In the genomic region with DNA sequence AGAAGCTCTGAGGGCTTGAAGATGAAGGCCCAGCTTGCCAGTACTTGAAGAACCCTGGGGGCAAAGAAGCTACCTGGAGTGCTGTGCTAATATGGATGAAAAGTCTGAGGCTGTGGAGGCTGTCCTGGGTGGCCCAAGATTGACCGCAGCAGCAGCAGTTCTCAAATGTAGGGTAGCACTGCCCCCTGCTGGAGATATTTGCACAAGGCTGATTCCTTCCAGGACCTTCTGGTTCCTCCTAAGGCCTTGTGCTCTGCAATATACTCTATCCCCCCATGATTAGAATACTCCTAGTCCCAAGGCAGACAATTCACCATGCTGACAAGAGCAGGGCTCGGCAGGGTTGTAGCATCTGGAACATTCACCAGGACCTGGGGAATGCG, we compare ENCODE assay signal across 8 mouse cellular contexts.
DNase-seq lines count a peak whose midpoint lies in the region; ATAC-seq lines count a peak whose summit lies in the region.

No protein-coding gene starts in this region.

- no peak overlapping the region for H3K9ac ChIP-seq in forebrain, embryonic 15.5 days (replicated peaks)
- H3K9ac ChIP-seq in lung, embryonic 15.5 days = no peak overlapping the region

- DNase-seq in ES-CJ7 (ENCODE audit: low read depth, low spot score) = peak; percentile 77
- peak; percentile 91 to 93 for DNase-seq in heart, postnatal 36 days
- peak; percentile 72 to 93 for DNase-seq in layer of hippocampus, adult 18-20 months (ENCODE audit: low spot score in 2 of 2)
- peak; percentile 87 for DNase-seq in ovary, postnatal 10 days (ENCODE audit: low spot score)
- peak; percentile 43 to 85 for DNase-seq in thymus, postnatal 10 days (ENCODE audit: low spot score in 2 of 2)

- peak; percentile 53 for ATAC-seq in cerebellum, adult (ENCODE audit: insufficient number of reproducible peaks, low FRiP score, low TSS enrichment)
- peak; percentile 70 for ATAC-seq in forebrain, embryonic 15.5 days (replicated peaks)
- ATAC-seq in lung, embryonic 15.5 days (ENCODE audit: borderline replicate concordance, extremely low read depth, low FRiP score, low TSS enrichment) = peak; percentile 47; the same call in 1 of the 2 replicates

- WGBS in forebrain, embryonic 15.5 days = 32% methylated on average over 3 of the region's 3 CpGs
- WGBS in lung, embryonic 15.5 days = 34% methylated on average over 3 of the region's 3 CpGs

- no peak overlapping the region for H3K27ac ChIP-seq in forebrain, embryonic 15.5 days (replicated peaks)
- H3K27ac ChIP-seq in lung, embryonic 15.5 days = no peak overlapping the region

- intact Hi-C loops in heart, postnatal 36 days (cut with DNase I) = loop anchor here (1.0 to 10.0 kb wide), 2 partner anchors 213 to 480 kb away; no protein-coding TSS in a partner anchor

- no peaks in the 10 kb centered on the region for H3K9me3 ChIP-seq in forebrain, embryonic 15.5 days
- no peaks in the 10 kb centered on the region for H3K9me3 ChIP-seq in lung, embryonic 15.5 days

- peaks cover 13% of the 10 kb centered on the region; the same call in 1 of the 2 replicates for H3K4me1 ChIP-seq in forebrain, embryonic 15.5 days
- H3K4me1 ChIP-seq in lung, embryonic 15.5 days = peaks cover 38% of the 10 kb centered on the region

- no peaks in the 10 kb centered on the region for H3K36me3 ChIP-seq in forebrain, embryonic 15.5 days
- H3K36me3 ChIP-seq in lung, embryonic 15.5 days = peaks cover 9% of the 10 kb centered on the region

- H3K4me2 ChIP-seq in forebrain, embryonic 15.5 days (replicated peaks) = no peak overlapping the region
- no peak overlapping the region for H3K4me2 ChIP-seq in lung, embryonic 15.5 days

- no peak overlapping the region for H3K4me3 ChIP-seq in forebrain, embryonic 15.5 days
- H3K4me3 ChIP-seq in lung, embryonic 15.5 days = no peak overlapping the region

- no peaks in the 10 kb centered on the region for H3K27me3 ChIP-seq in forebrain, embryonic 15.5 days
- no peaks in the 10 kb centered on the region for H3K27me3 ChIP-seq in lung, embryonic 15.5 days
